Mouse (Mus musculus) liver, embryonic 16.5 days (tissue): ENCODE results near the gene Cdk14. TPM values are rescaled to one million over a fixed set of nuclear protein-coding genes. Genes with fewer than 3 reads are reported as not detected.

Source experiments
- ATAC-seq: fragments of 200-750 bp; cut with Nextera tagmentation; 2 replicates; pipeline ENCODE4 v1.8.0; 2017; ENCODE audit warnings: low read depth, mild to moderate bottlenecking, moderate number of reproducible peaks, moderate library complexity
- H3K27ac ChIP-seq: fragments of 300-500 bp; sonication (generic); 2 replicates; pipeline ENCODE4 v1.5.1; 2014; ENCODE audit warnings: mild to moderate bottlenecking, low read length
- H3K27me3 ChIP-seq: fragments of 300-500 bp; sonication (generic); 2 replicates; pipeline ENCODE4 v1.6.1; 2014; ENCODE audit warnings: low read depth, low read length, mixed read lengths; ENCODE audit not compliant: control insufficient read depth, insufficient read depth
- H3K36me3 ChIP-seq: fragments of 300-500 bp; sonication (generic); 2 replicates; pipeline ENCODE4 v1.6.1; 2014; ENCODE audit warnings: mild to moderate bottlenecking; ENCODE audit not compliant: control insufficient read depth, insufficient read depth
- H3K4me1 ChIP-seq: fragments of 300-500 bp; sonication (generic); 2 replicates; pipeline ENCODE4 v1.6.1; 2014; ENCODE audit warnings: low read depth, low read length, mixed read lengths; ENCODE audit not compliant: control insufficient read depth
- H3K4me2 ChIP-seq: fragments of 300-500 bp; sonication (generic); 2 replicates; pipeline ENCODE4 v1.6.1; 2014; ENCODE audit warnings: low read depth, low read length, mixed read lengths
- H3K4me3 ChIP-seq: fragments of 300-500 bp; sonication (generic); 2 replicates; pipeline ENCODE4 v1.5.1; 2014; ENCODE audit warnings: low read depth, mild to moderate bottlenecking, low read length
- H3K9ac ChIP-seq: fragments of 300-500 bp; sonication (generic); 2 replicates; pipeline ENCODE4 v1.6.1; 2014; ENCODE audit warnings: low read depth, low read length
- H3K9me3 ChIP-seq: fragments of 300-500 bp; sonication (generic); replicated peaks from 2 replicates; pipeline ENCODE4 v1.6.1; 2016; ENCODE audit warnings: low read length; ENCODE audit not compliant: control insufficient read depth
- WGBS: fragments of 180-500 bp; shearing (Covaris S2); extraction: QIAGEN DNeasy Blood & Tissue Kit; methylation state at CpG from one replicate; pipeline ENCODE4 v1.1.7; 2014; ENCODE audit not compliant: insufficient replicate concordance; 5-methylcytosine and 5-hydroxymethylcytosine counted together
- polyA plus RNA-seq: library from polyadenylated mRNA; unstranded; fragments of >200 nt; fragmentation: Nextera tagmentation; extraction: Ambion mirVana; gene quantifications from 2 replicates; pipeline ENCODE4 v1.2.1, GENCODE M21; 2015

The Cdk14 gene
- polyA plus RNA-seq, 1 experiment from 2014 or later: 1.1 TPM

GRCm38 (mm10) chr5:5175611-5176010, 244.5 kb downstream of the Cdk14 start:
- WGBS: 48% methylated on average over 1 of the region's 1 CpGs
- no peak overlapping the region for H3K27ac ChIP-seq
- H3K4me2 ChIP-seq: no peak overlapping the region
- H3K36me3 ChIP-seq: no peaks in the 10 kb centered on the region
- no peak for ATAC-seq
- H3K9me3 ChIP-seq: no peaks in the 10 kb centered on the region
- no peak overlapping the region for H3K4me3 ChIP-seq
- no peaks in the 10 kb centered on the region for H3K4me1 ChIP-seq
- H3K27me3 ChIP-seq: no peaks in the 10 kb centered on the region
- no peak overlapping the region for H3K9ac ChIP-seq

GRCm38 (mm10) chr5:5175090-5175489, 245.0 kb downstream of the Cdk14 start:
- no peak overlapping the region for H3K4me2 ChIP-seq
- H3K36me3 ChIP-seq: no peaks in the 10 kb centered on the region
- no peaks in the 10 kb centered on the region for H3K4me1 ChIP-seq
- ATAC-seq: no peak
- no peak overlapping the region for H3K9ac ChIP-seq
- no peaks in the 10 kb centered on the region for H3K9me3 ChIP-seq
- H3K27me3 ChIP-seq: no peaks in the 10 kb centered on the region
- 65% methylated on average over 1 of the region's 1 CpGs for WGBS
- H3K4me3 ChIP-seq: no peak overlapping the region
- no peak overlapping the region for H3K27ac ChIP-seq

GRCm38 (mm10) chr5:5166086-5166485, 254.0 kb downstream of the Cdk14 start:
- Histone ChIP-seq H3K4me1 (no peaks in the 10 kb centered on the region), H3K27me3 (no peaks in the 10 kb centered on the region), H3K27ac (no peak overlapping the region), H3K36me3 (no peaks in the 10 kb centered on the region), H3K9ac (no peak overlapping the region), H3K4me3 (no peak overlapping the region), H3K9me3 (no peaks in the 10 kb centered on the region), H3K4me2 (no peak overlapping the region)
- WGBS: 41% methylated on average over 2 of the region's 2 CpGs
- ATAC-seq: no peak

GRCm38 (mm10) chr5:5164326-5164725, 255.8 kb downstream of the Cdk14 start:
- H3K4me3 ChIP-seq: no peak overlapping the region
- no peak for ATAC-seq
- H3K9ac ChIP-seq: no peak overlapping the region
- no peaks in the 10 kb centered on the region for H3K27me3 ChIP-seq
- no peak overlapping the region for H3K27ac ChIP-seq
- H3K9me3 ChIP-seq: no peaks in the 10 kb centered on the region
- H3K4me1 ChIP-seq: no peaks in the 10 kb centered on the region
- 71% methylated on average over 5 of the region's 5 CpGs for WGBS
- H3K4me2 ChIP-seq: no peak overlapping the region
- no peaks in the 10 kb centered on the region for H3K36me3 ChIP-seq

GRCm38 (mm10) chr5:5163823-5164222, 256.3 kb downstream of the Cdk14 start:
- H3K4me2 ChIP-seq: no peak overlapping the region
- no peaks in the 10 kb centered on the region for H3K4me1 ChIP-seq
- ATAC-seq: no peak
- H3K27ac ChIP-seq: no peak overlapping the region
- no peaks in the 10 kb centered on the region for H3K36me3 ChIP-seq
- no peak overlapping the region for H3K9ac ChIP-seq
- H3K4me3 ChIP-seq: no peak overlapping the region
- H3K9me3 ChIP-seq: no peaks in the 10 kb centered on the region
- no peaks in the 10 kb centered on the region for H3K27me3 ChIP-seq
- whole genome bisulfite sequencing: 58% methylated on average over 2 of the region's 2 CpGs

GRCm38 (mm10) chr5:5159521-5159920, 260.6 kb downstream of the Cdk14 start:
- ATAC-seq: no peak
- Histone ChIP-seq H3K9me3 (no peaks in the 10 kb centered on the region), H3K4me3 (no peak overlapping the region), H3K27ac (no peak overlapping the region), H3K27me3 (no peaks in the 10 kb centered on the region), H3K36me3 (no peaks in the 10 kb centered on the region), H3K4me2 (no peak overlapping the region), H3K9ac (no peak overlapping the region), H3K4me1 (no peaks in the 10 kb centered on the region)
- 58% methylated on average over 1 of the region's 1 CpGs for WGBS

- Histone ChIP-seq H3K27ac (no peak overlapping the region), H3K36me3 (no peaks in the 10 kb centered on the region), H3K9me3 (no peaks in the 10 kb centered on the region), H3K27me3 (no peaks in the 10 kb centered on the region), H3K4me1 (no peaks in the 10 kb centered on the region), H3K4me3 (no peak overlapping the region), H3K9ac (no peak overlapping the region), H3K4me2 (no peak overlapping the region)
- no peak for ATAC-seq
- 60% methylated on average over 5 of the region's 5 CpGs for WGBS
Observed at GRCm38 (mm10) chr5:5139855-5140254, 280.3 kb downstream of the Cdk14 start.

GRCm38 (mm10) chr5:5134905-5135511, 285.1 kb downstream of the Cdk14 start:
- Histone ChIP-seq H3K27ac (no peak overlapping the region), H3K4me2 (no peak overlapping the region), H3K9ac (no peak overlapping the region), H3K9me3 (no peaks in the 10 kb centered on the region), H3K27me3 (no peaks in the 10 kb centered on the region), H3K36me3 (no peaks in the 10 kb centered on the region), H3K4me3 (no peak overlapping the region), H3K4me1 (no peaks in the 10 kb centered on the region)
- no peak for ATAC-seq
- WGBS: 41% methylated on average over 13 of the region's 13 CpGs

GRCm38 (mm10) chr5:5134143-5134904, 285.8 kb downstream of the Cdk14 start:
- H3K9me3 ChIP-seq: no peaks in the 10 kb centered on the region
- ATAC-seq: no peak
- H3K4me2 ChIP-seq: no peak overlapping the region
- H3K36me3 ChIP-seq: no peaks in the 10 kb centered on the region
- no peaks in the 10 kb centered on the region for H3K27me3 ChIP-seq
- H3K9ac ChIP-seq: no peak overlapping the region
- H3K27ac ChIP-seq: no peak overlapping the region
- no peaks in the 10 kb centered on the region for H3K4me1 ChIP-seq
- WGBS: 72% methylated on average over 6 of the region's 6 CpGs
- no peak overlapping the region for H3K4me3 ChIP-seq
